Mouse (Mus musculus): Measurements from ENCODE around the gene Clec11a. TPM values are rescaled to one million over a fixed set of nuclear protein-coding genes. Genes with fewer than 3 reads are reported as not detected.

The Clec11a gene
- 3.3 and 4.3 TPM in 2 replicates for total RNA-seq (2017)

- no peak for ATAC-seq (ENCODE audit: extremely low read depth, insufficient number of reproducible peaks, low FRiP score, poor library complexity, severe bottlenecking)
These were observed at the start of gene Clec11a for GRCm38 (mm10) chr7:44306516-44307240. Clec11a (minus strand) TSS chr7:44306902.

- no peak for ATAC-seq (ENCODE audit: extremely low read depth, insufficient number of reproducible peaks, low FRiP score, poor library complexity, severe bottlenecking)
These were observed 48.7 kb upstream of the Clec11a start for GRCm38 (mm10) chr7:44355411-44355810.

DNA sequence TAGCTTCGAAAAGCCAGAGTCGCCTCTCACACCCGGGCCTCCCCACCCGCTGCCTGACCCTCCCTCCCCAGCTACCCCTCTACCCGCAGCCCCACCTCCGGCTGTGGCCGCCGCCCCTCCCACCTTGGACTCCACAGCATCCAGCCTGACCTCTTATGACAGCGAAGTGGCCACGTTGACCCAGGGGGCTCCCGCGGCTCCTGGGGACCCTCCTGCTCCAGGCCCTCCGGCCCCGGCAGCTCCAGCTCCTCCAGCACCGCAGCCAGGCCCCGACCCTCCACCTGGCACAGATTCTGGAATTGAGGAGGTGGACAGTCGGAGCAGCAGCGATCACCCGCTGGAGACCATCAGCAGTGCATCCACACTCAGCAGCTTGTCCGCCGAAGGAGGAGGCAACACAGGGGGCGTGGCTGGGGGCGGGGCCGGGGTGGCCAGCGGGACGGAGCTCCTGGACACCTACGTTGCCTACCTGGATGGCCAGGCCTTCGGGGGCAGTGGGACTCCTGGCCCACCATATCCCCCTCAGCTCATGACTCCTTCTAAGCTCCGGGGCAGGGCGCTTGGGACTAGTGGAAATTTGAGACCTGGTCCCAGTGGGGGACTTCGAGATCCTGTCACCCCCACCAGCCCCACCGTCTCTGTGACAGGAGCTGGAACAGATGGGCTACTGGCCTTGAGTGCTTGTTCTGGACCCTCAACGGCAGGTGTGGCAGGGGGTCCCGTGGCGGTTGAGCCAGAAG lies 47.1 kb upstream of the Clec11a start:
- no peak for ATAC-seq (ENCODE audit: extremely low read depth, insufficient number of reproducible peaks, low FRiP score, poor library complexity, severe bottlenecking)

GRCm38 (mm10) chr7:44352750-44353600 lies 46.3 kb upstream of the Clec11a start:
- no peak for ATAC-seq (ENCODE audit: extremely low read depth, insufficient number of reproducible peaks, low FRiP score, poor library complexity, severe bottlenecking)

- no peak for ATAC-seq (ENCODE audit: extremely low read depth, insufficient number of reproducible peaks, low FRiP score, poor library complexity, severe bottlenecking)
These were observed 45.4 kb upstream of the Clec11a start for GRCm38 (mm10) chr7:44351881-44352749.

DNA sequence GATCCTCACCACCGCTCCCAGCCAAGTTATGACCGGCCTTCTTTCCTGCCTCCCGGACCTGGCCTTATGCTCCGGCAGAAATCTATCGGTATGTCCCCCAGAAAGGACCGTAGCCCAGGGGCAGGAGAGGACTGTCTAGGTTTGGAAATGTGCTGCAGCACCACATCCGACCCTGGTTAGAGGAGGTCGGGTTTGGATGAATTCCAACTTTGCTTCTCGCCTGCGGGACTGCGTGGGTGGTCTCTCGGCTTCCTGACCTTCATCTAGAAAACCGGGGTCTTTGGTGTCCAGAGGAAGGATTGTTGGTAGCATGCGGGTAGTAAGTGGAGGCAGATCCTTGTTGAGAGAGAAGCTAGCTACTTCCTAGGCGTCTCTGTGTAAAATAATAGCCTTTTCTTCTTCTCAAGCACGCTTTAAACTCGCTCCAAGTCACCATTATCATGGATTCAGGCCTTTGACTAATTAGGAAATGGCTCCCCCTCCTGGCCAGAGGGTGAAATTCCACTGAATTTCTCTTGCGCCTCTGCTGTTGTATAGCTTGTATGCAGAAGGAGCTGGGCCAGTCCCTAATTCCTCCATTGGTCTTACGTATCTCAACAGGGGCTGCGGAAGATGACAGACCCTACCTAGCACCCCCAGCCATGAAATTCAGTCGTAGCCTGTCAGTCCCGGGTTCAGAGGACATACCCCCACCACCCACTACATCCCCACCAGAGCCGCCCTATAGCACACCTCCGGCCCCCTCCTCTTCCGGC lies 44.4 kb upstream of the Clec11a start:
- peak; percentile 63 for ATAC-seq (ENCODE audit: extremely low read depth, insufficient number of reproducible peaks, low FRiP score, poor library complexity, severe bottlenecking)

GRCm38 (mm10) chr7:44349043-44349442 lies 42.3 kb upstream of the Clec11a start:
- ATAC-seq (ENCODE audit: extremely low read depth, insufficient number of reproducible peaks, low FRiP score, poor library complexity, severe bottlenecking), result no peak

- ATAC-seq (ENCODE audit: extremely low read depth, insufficient number of reproducible peaks, low FRiP score, poor library complexity, severe bottlenecking), result peak; percentile 70
These were observed 37.9 kb upstream of the Clec11a start for GRCm38 (mm10) chr7:44344622-44345021.

GRCm38 (mm10) chr7:44343459-44344015 lies 36.8 kb upstream of the Clec11a start:
- no peak for ATAC-seq (ENCODE audit: extremely low read depth, insufficient number of reproducible peaks, low FRiP score, poor library complexity, severe bottlenecking)

- no peak for ATAC-seq (ENCODE audit: extremely low read depth, insufficient number of reproducible peaks, low FRiP score, poor library complexity, severe bottlenecking)
These were observed 35.0 kb upstream of the Clec11a start for GRCm38 (mm10) chr7:44341714-44342113.

- no peak for ATAC-seq (ENCODE audit: extremely low read depth, insufficient number of reproducible peaks, low FRiP score, poor library complexity, severe bottlenecking)
These were observed 34.4 kb upstream of the Clec11a start for GRCm38 (mm10) chr7:44341119-44341518.

DNA sequence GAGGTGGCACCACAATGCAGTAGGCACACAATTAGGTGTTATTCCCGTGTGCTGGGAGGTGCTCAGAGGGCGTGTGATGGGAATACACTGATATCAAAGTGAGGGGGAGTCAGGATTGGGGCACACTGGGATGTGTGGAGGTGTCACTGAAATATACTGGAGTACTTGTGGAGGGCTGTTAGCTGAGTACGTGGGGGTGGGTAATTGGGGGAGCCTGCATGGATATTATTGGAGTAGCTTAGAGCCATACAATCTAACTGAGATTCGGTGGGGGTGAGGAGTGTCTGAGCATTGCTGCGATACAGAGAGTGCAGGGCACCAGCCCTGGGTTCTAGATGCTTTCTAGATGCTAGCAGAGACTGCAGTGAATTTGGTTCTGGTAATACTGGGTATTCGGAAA lies 33.5 kb upstream of the Clec11a start:
- no peak for ATAC-seq (ENCODE audit: extremely low read depth, insufficient number of reproducible peaks, low FRiP score, poor library complexity, severe bottlenecking)

DNA sequence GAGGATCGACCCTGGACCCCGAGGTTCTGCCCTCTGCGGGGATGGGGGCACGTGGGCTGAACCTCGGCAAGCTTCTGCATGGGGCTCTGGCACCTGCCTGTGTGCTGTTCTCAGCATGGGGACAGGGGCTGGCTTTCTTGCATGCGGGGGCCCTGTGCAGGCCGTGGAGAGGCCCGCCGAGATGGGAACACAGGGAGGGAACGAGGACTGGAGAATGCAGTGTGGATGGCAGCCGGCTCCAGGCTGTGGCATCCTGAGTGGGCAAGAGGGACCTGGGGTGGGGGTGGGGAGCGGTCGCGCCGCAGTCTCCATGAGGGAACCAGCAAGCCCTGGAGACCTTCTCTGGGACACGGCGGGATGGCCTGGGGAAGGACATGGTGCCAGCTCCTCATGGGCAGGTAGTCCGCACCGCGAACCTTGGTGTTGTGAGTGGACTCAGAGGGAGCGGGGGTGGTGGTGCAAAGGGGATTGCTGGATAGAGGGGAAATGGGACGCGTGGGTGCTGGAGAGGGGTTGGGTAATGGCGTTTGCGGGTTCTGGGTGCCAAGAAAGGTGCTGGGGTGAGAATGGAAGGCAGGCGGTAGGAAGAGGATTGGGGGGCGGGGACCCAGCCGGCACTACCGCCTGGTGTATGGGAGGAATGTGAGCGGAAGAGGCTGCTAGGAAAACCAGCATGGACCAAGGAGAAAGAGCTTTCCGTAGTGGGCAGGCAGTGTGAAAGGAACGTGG lies 30.6 kb upstream of the Clec11a start:
- no peak for ATAC-seq (ENCODE audit: extremely low read depth, insufficient number of reproducible peaks, low FRiP score, poor library complexity, severe bottlenecking)

- ATAC-seq (ENCODE audit: extremely low read depth, insufficient number of reproducible peaks, low FRiP score, poor library complexity, severe bottlenecking), result no peak
These were observed 29.6 kb upstream of the Clec11a start for GRCm38 (mm10) chr7:44336046-44337021.

GRCm38 (mm10) chr7:44335031-44335878 lies 28.6 kb upstream of the Clec11a start:
- ATAC-seq (ENCODE audit: extremely low read depth, insufficient number of reproducible peaks, low FRiP score, poor library complexity, severe bottlenecking), result no peak

Data from neutrophil, adult 5-6 weeks (primary cell).